Mouse (Mus musculus) midbrain, embryonic 12.5 days (tissue): Measurements from ENCODE around the gene Cercam. TPM values are rescaled to one million over a fixed set of nuclear protein-coding genes. Genes with fewer than 3 reads are reported as not detected.

ENCODE experiments used
- ATAC-seq: fragments of 200-750 bp; cut with Nextera tagmentation; 2 replicates; pipeline ENCODE4 v1.8.0; 2017; ENCODE audit warnings: low read depth, moderate TSS enrichment, moderate library complexity; ENCODE audit not compliant: low FRiP score
- H3K27ac ChIP-seq: fragments of 300-500 bp; sonication (generic); replicated peaks from 2 replicates; pipeline ENCODE4 v1.5.1; 2016; ENCODE audit warnings: mild to moderate bottlenecking
- H3K27me3 ChIP-seq: fragments of 300-500 bp; sonication (generic); 2 replicates; pipeline ENCODE4 v1.6.1; 2016; ENCODE audit warnings: mild to moderate bottlenecking
- H3K36me3 ChIP-seq: fragments of 300-500 bp; sonication (generic); 2 replicates; pipeline ENCODE4 v1.6.1; 2016
- H3K4me1 ChIP-seq: fragments of 300-500 bp; sonication (generic); 2 replicates; pipeline ENCODE4 v1.6.1; 2016
- H3K4me2 ChIP-seq: fragments of 300-500 bp; sonication (generic); replicated peaks from 2 replicates; pipeline ENCODE4 v1.6.1; 2016; ENCODE audit warnings: mild to moderate bottlenecking, moderate library complexity
- H3K4me3 ChIP-seq: fragments of 300-500 bp; sonication (generic); 2 replicates; pipeline ENCODE4 v1.5.1; 2016; ENCODE audit warnings: mild to moderate bottlenecking
- H3K9ac ChIP-seq: fragments of 300-500 bp; sonication (generic); replicated peaks from 2 replicates; pipeline ENCODE4 v1.6.1; 2016; ENCODE audit warnings: mild to moderate bottlenecking, moderate library complexity
- H3K9me3 ChIP-seq: fragments of 300-500 bp; sonication (generic); 2 replicates; pipeline ENCODE4 v1.6.1; 2016; ENCODE audit warnings: mild to moderate bottlenecking
- WGBS: fragments of 180-500 bp; shearing (Covaris S2); methylation state at CpG from one replicate; pipeline ENCODE4 v1.1.7; 2016; 5-methylcytosine and 5-hydroxymethylcytosine counted together
- polyA plus RNA-seq: library from polyadenylated mRNA; unstranded; fragments of >200 nt; fragmentation: Nextera tagmentation; extraction: Ambion mirVana; gene quantifications from 2 replicates; pipeline ENCODE4 v1.2.1, GENCODE M21; 2016

Cercam gene
- polyA plus RNA-seq, 1 experiment from 2014 or later: 22.3 TPM

DNA sequence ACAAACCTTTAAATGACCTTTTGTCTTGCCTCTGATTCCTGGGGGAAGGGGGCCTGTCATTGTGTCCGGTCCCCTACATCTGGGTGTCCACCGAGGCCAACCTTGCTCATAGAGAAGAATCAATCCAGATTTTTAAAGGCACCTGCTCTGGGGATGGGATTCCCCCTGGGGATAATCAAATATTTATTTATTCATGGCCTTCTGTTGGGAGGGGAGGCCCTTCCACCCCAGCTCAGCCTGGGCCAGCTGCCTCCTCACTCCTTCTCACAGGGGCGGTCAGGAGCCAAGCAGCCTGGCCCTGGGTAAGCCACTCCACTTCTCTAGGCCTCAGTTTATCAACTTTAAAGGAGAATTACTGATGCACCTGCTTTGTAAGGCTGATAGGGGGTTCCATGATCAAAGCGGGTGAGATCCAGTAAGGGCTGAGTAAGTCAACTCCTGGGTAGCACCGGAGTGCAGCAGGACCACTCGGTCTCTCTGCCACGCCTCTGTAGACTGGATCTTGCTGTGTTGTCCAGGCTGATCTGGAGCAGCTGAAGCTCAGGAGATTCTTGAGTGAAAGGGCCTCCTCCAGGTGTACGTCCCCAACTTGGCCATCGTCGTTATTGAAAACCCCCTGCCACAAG lies 13.3 kb upstream of the Cercam start:
- H3K4me1 ChIP-seq: peaks cover 39% of the 10 kb centered on the region
- H3K9ac ChIP-seq: peak overlapping the region; percentile 49
- no peaks in the 10 kb centered on the region for H3K36me3 ChIP-seq
- peak overlapping the region; percentile 90 for H3K27ac ChIP-seq
- ATAC-seq: peak; percentile 38; the same call in 1 of the 2 replicates
- no peaks in the 10 kb centered on the region for H3K27me3 ChIP-seq
- peak overlapping the region; percentile 26 for H3K4me2 ChIP-seq
- 34% methylated on average over 10 of the region's 10 CpGs for WGBS
- no peak overlapping the region for H3K4me3 ChIP-seq
- H3K9me3 ChIP-seq: no peaks in the 10 kb centered on the region

DNA sequence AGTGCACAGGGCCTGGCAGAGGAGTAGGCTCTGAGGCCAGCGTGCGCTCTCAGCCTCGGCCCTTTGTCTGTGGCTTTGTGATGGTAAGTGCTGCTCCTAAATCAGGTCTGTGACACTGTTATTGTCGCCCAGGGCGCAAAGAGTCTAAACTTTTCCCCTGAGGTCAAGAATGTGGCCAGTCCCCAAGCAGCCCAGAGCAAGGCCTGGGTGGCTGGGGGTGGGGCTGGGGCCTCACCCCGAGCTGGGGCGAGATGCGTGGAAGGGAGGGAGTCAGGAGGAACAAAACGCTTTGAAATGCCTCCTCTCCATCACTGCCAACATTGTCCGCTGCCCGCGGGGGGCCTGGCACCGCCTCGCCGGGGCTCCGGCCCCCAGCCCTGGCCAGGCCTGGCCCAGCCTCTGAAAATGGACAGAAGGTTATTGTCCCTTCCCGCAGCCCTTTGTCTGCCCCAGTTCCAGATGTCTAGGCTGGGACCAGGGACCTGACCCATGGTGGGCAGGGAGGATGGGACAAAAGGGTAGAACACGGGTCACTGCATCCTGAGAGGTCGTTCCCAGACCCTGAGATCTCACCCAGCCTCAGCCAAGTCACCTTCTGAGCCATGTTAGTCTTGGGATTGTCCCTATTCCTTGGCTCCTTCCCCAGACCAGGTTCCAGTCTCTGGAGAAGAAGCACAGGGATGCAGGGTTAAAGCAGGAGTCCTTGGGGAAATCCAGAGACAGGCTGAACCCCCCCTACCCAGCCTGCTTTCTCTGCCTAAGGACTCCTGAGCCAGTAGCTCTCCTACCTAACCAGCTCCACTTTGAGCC lies 12.3 kb upstream of the Cercam start:
- 7% methylated on average over 19 of the region's 19 CpGs for WGBS
- Histone ChIP-seq H3K27ac (peak overlapping the region; percentile 90), H3K36me3 (no peaks in the 10 kb centered on the region), H3K9ac (peak overlapping the region; percentile 49), H3K4me2 (peak overlapping the region; percentile 26; the same call in 1 of the 2 replicates), H3K9me3 (no peaks in the 10 kb centered on the region), H3K4me3 (no peak overlapping the region), H3K27me3 (no peaks in the 10 kb centered on the region), H3K4me1 (peaks cover 39% of the 10 kb centered on the region)
- 0 out of 2 replicates have a peak, but pooled peaks have one; percentile 14 for ATAC-seq

DNA sequence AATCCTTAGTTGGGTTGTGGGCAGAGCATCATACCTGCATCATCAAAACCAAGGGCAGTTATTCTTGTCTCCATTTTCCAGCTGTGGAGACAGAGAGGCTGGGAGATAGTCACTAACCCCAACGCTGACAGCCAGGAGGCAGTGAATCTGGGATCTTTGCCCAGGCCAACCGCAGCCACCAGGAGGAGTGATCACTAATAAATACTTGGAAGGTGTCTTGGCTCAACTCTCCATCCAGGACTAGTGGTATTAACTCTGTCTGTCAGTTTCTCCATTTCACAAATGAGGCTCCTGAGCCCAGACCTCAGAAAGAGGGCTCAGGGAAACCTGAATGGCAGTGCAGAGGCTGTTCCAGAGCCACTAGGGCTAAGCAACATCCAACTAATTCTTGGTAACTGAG lies 11.6 kb upstream of the Cercam start:
- no peaks in the 10 kb centered on the region for H3K36me3 ChIP-seq
- no peaks in the 10 kb centered on the region for H3K27me3 ChIP-seq
- H3K9ac ChIP-seq: no peak overlapping the region
- peak overlapping the region; percentile 90 for H3K27ac ChIP-seq
- H3K4me3 ChIP-seq: no peak overlapping the region
- H3K4me2 ChIP-seq: no peak overlapping the region; the same call in 1 of the 2 replicates
- H3K9me3 ChIP-seq: no peaks in the 10 kb centered on the region
- no peak for ATAC-seq
- peaks cover 39% of the 10 kb centered on the region for H3K4me1 ChIP-seq
- 47% methylated on average over 2 of the region's 2 CpGs for WGBS

GRCm38 (mm10) chr2:29857967-29858366 lies 11.0 kb upstream of the Cercam start:
- no peak overlapping the region for H3K27ac ChIP-seq
- H3K9ac ChIP-seq: no peak overlapping the region
- H3K4me1 ChIP-seq: peaks cover 35% of the 10 kb centered on the region
- 76% methylated on average over 5 of the region's 5 CpGs for WGBS
- no peak overlapping the region for H3K4me3 ChIP-seq
- no peak for ATAC-seq
- no peaks in the 10 kb centered on the region for H3K36me3 ChIP-seq
- no peak overlapping the region for H3K4me2 ChIP-seq
- H3K27me3 ChIP-seq: no peaks in the 10 kb centered on the region
- no peaks in the 10 kb centered on the region for H3K9me3 ChIP-seq

DNA sequence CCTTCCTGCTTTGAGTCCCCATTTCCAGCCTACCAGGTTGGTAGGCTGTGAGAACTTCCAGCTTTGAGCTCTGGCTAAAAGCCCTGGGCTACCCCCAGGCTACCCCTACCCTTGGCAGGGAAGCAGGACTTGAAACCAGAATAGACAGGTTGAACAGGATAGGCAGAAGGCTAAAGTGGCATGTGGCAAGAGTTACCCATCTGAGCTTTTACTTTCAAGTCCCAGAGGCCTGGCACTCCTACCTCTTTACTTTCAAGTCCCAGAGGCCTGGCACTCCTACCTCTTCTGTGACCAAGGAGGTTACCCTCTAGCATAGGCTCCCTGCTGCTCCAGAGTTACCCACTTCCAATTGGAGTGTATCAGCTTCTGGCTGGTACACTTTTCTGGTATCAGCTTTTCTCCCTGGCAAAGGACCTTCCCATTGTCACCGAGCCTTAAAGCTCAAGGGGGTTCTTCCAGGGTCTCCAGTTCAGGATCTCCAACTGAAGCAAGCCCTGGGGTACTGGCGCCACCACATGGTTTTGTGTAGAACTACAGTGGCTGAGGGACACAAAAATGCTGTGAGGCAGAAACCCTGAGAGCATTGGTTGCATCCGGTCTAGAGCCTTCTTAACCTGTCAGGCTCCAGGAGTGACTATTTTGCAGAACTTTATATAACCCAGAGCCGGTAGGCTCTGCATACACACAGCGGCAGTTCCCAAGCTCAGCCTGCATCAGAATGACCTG lies 10.1 kb upstream of the Cercam start:
- Histone ChIP-seq H3K4me1 (peaks cover 25% of the 10 kb centered on the region), H3K9me3 (no peaks in the 10 kb centered on the region), H3K4me2 (no peak overlapping the region), H3K27ac (no peak overlapping the region), H3K4me3 (no peak overlapping the region), H3K27me3 (no peaks in the 10 kb centered on the region), H3K9ac (no peak overlapping the region), H3K36me3 (no peaks in the 10 kb centered on the region)
- ATAC-seq: 0 out of 2 replicates have a peak, but pooled peaks have one; percentile 44
- WGBS: 8% methylated on average over 5 of the region's 5 CpGs

DNA sequence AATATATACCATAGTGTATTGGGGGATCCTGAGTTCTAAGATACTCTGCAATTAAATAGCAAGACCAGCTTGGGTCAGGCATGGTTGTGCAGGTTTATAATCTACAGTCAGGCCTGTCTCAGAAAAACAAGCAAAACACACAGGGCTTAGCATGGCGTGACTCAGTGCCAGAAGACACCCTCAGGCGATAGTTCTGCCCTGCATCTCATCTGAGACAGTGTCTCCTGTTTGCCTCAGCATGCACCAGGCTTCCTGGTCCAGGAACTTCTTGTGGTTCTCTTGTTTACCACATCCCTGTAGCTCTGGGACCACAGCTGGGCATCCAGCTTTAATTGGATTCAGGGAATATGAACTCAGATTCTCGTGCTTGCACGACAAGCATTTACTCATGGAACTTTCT lies 3.8 kb upstream of the Cercam start:
- Histone ChIP-seq H3K4me3 (no peak overlapping the region), H3K9ac (no peak overlapping the region), H3K9me3 (no peaks in the 10 kb centered on the region), H3K36me3 (no peaks in the 10 kb centered on the region), H3K4me2 (no peak overlapping the region), H3K4me1 (peaks cover 12% of the 10 kb centered on the region), H3K27ac (no peak overlapping the region), H3K27me3 (no peaks in the 10 kb centered on the region)
- ATAC-seq: no peak
- 81% methylated on average over 4 of the region's 4 CpGs for WGBS

- peak overlapping the region; percentile 85 for H3K4me2 ChIP-seq
- WGBS: 1% methylated on average over 17 of the region's 17 CpGs
- H3K36me3 ChIP-seq: peaks cover 6% of the 10 kb centered on the region; the same call in 1 of the 2 replicates
- peak overlapping the region; percentile 68 for H3K9ac ChIP-seq
- H3K27me3 ChIP-seq: no peaks in the 10 kb centered on the region
- peak overlapping the region; percentile 69 for H3K27ac ChIP-seq
- peaks cover 18% of the 10 kb centered on the region for H3K4me1 ChIP-seq
- no peaks in the 10 kb centered on the region for H3K9me3 ChIP-seq
- H3K4me3 ChIP-seq: peak overlapping the region; percentile 49
- peak; percentile 55 for ATAC-seq
These were observed 885 bp downstream of the Cercam start for GRCm38 (mm10) chr2:29869646-29870451.

- H3K9ac ChIP-seq: no peak overlapping the region
- 94% methylated on average over 10 of the region's 10 CpGs for WGBS
- no peak overlapping the region for H3K4me2 ChIP-seq
- ATAC-seq: no peak
- H3K27ac ChIP-seq: no peak overlapping the region
- peaks cover 17% of the 10 kb centered on the region for H3K36me3 ChIP-seq
- H3K4me1 ChIP-seq: peaks cover 18% of the 10 kb centered on the region
- H3K27me3 ChIP-seq: no peaks in the 10 kb centered on the region
- H3K4me3 ChIP-seq: no peak overlapping the region
- no peaks in the 10 kb centered on the region for H3K9me3 ChIP-seq
These were observed 3.8 kb downstream of the Cercam start for GRCm38 (mm10) chr2:29872581-29873295.

GRCm38 (mm10) chr2:29873801-29874200 lies 4.8 kb downstream of the Cercam start:
- no peak overlapping the region for H3K4me3 ChIP-seq
- H3K4me1 ChIP-seq: peaks cover 20% of the 10 kb centered on the region
- H3K27ac ChIP-seq: no peak overlapping the region
- no peak overlapping the region for H3K4me2 ChIP-seq
- H3K27me3 ChIP-seq: no peaks in the 10 kb centered on the region
- no peak for ATAC-seq
- peaks cover 17% of the 10 kb centered on the region for H3K36me3 ChIP-seq
- 92% methylated on average over 4 of the region's 4 CpGs for WGBS
- H3K9ac ChIP-seq: no peak overlapping the region
- H3K9me3 ChIP-seq: no peaks in the 10 kb centered on the region

- H3K9me3 ChIP-seq: no peaks in the 10 kb centered on the region
- H3K27me3 ChIP-seq: no peaks in the 10 kb centered on the region
- 63% methylated on average over 4 of the region's 4 CpGs for WGBS
- H3K27ac ChIP-seq: no peak overlapping the region
- no peak overlapping the region for H3K4me3 ChIP-seq
- peaks cover 27% of the 10 kb centered on the region for H3K36me3 ChIP-seq
- no peak overlapping the region for H3K9ac ChIP-seq
- 0 out of 2 replicates have a peak, but pooled peaks cover 2% of the 10 kb centered on the region for H3K4me1 ChIP-seq
- no peak for ATAC-seq
- no peak overlapping the region for H3K4me2 ChIP-seq
These were observed 9.1 kb downstream of the Cercam start for GRCm38 (mm10) chr2:29878061-29878460.

DNA sequence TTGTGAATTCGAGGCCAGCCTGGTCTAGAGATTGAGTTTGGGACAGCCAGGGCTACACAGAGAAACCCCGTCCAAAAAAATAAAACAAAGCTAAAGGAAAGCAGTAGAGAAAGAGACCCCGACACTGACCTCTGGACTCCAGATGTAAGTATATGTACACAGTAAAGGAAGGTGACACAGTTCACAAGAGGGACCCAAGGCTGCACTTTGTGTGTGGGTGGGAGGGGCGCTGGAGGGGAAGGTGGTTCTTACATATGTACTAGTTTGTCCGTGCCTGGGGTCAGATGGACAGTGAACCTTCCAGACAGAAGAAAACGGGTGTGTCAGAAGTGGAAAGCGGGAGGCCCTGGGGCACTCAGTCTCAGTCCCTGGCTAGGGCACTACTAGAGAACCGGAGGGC lies 10.2 kb downstream of the Cercam start:
- H3K9ac ChIP-seq: no peak overlapping the region
- H3K36me3 ChIP-seq: peaks cover 27% of the 10 kb centered on the region
- no peak for ATAC-seq
- no peaks in the 10 kb centered on the region for H3K27me3 ChIP-seq
- H3K9me3 ChIP-seq: no peaks in the 10 kb centered on the region
- 0 out of 2 replicates have a peak, but pooled peaks cover 2% of the 10 kb centered on the region for H3K4me1 ChIP-seq
- H3K4me3 ChIP-seq: no peak overlapping the region
- 78% methylated on average over 8 of the region's 8 CpGs for WGBS
- H3K4me2 ChIP-seq: no peak overlapping the region
- H3K27ac ChIP-seq: no peak overlapping the region
